Mouse (Mus musculus) embryonic facial prominence, embryonic 11.5 days (tissue): ENCODE data around the gene Prmt1. TPM values are rescaled to one million over a fixed set of nuclear protein-coding genes. Genes with fewer than 3 reads are reported as not detected.

Experiments used
- ATAC-seq: fragments of 200-750 bp; cut with Nextera tagmentation; replicated peaks from 2 replicates; pipeline ENCODE4 v1.8.0; 2017; ENCODE audit warnings: low read depth; ENCODE audit not compliant: insufficient number of reproducible peaks, low FRiP score, low TSS enrichment
- DNase-seq: peaks from one replicate; pipeline ENCODE4 v3.0.0-alpha.2; 2015; ENCODE audit warnings: low spot score
- H3K27ac ChIP-seq: fragments of 300-500 bp; sonication (generic); replicated peaks from 2 replicates; pipeline ENCODE4 v1.5.1; 2014; ENCODE audit warnings: mild to moderate bottlenecking, low read depth, low read length, control low read depth
- H3K27me3 ChIP-seq: fragments of 300-500 bp; sonication (generic); 2 replicates; pipeline ENCODE4 v1.6.1; 2014; ENCODE audit warnings: mild to moderate bottlenecking, low read length, moderate library complexity, mixed read lengths; ENCODE audit not compliant: control insufficient read depth, insufficient read depth
- H3K36me3 ChIP-seq: fragments of 300-500 bp; sonication (generic); replicated peaks from 2 replicates; pipeline ENCODE4 v1.6.1; 2014; ENCODE audit warnings: low read depth, mild to moderate bottlenecking, low read length, moderate library complexity, mixed read lengths; ENCODE audit not compliant: control insufficient read depth, insufficient read depth
- H3K4me1 ChIP-seq: fragments of 300-500 bp; sonication (generic); 2 replicates; pipeline ENCODE4 v1.6.1; 2014; ENCODE audit warnings: low read length, mixed read lengths; ENCODE audit not compliant: control insufficient read depth, insufficient read depth
- H3K4me2 ChIP-seq: fragments of 300-500 bp; sonication (generic); 2 replicates; pipeline ENCODE4 v1.6.1; 2014; ENCODE audit warnings: low read depth, mild to moderate bottlenecking, control low read depth, low read length, moderate library complexity
- H3K4me3 ChIP-seq: fragments of 300-500 bp; sonication (generic); 2 replicates; pipeline ENCODE4 v1.5.1; 2014; ENCODE audit warnings: low read depth, low read length, control low read depth
- H3K9ac ChIP-seq: fragments of 300-500 bp; sonication (generic); replicated peaks from 2 replicates; pipeline ENCODE4 v1.6.1; 2014; ENCODE audit warnings: mild to moderate bottlenecking, control low read depth, low read length
- H3K9me3 ChIP-seq: fragments of 300-500 bp; sonication (generic); replicated peaks from 2 replicates; pipeline ENCODE4 v1.6.1; 2016; ENCODE audit warnings: mild to moderate bottlenecking, low read length, inconsistent platforms, mixed read lengths; ENCODE audit not compliant: control insufficient read depth
- WGBS: fragments of 180-500 bp; shearing (Covaris S2); extraction: QIAGEN DNeasy Blood & Tissue Kit; methylation state at CpG from one replicate; pipeline ENCODE4 v1.1.7; 2014; 5-methylcytosine and 5-hydroxymethylcytosine counted together
- polyA plus RNA-seq: library from polyadenylated mRNA; unstranded; fragments of >200 nt; fragmentation: Nextera tagmentation; extraction: Ambion mirVana; gene quantifications from 2 replicates; pipeline ENCODE4 v1.2.1, GENCODE M21; 2014

Prmt1 gene
- polyA plus RNA-seq, 1 experiment from 2014 or later: 293 TPM

- WGBS: 60% methylated on average over 7 of the region's 7 CpGs
- ATAC-seq (no peak), DNase-seq (peak; percentile 64)
- Histone ChIP-seq H3K9ac (no peak overlapping the region), H3K36me3 (no peaks in the 10 kb centered on the region), H3K9me3 (no peaks in the 10 kb centered on the region), H3K27me3 (no peaks in the 10 kb centered on the region), H3K4me3 (no peak overlapping the region), H3K4me2 (no peak overlapping the region), H3K27ac (no peak overlapping the region), H3K4me1 (no peaks in the 10 kb centered on the region)
Observed at GRCm38 (mm10) chr7:44958208-44958607, 28.2 kb downstream of the Prmt1 start.

GRCm38 (mm10) chr7:44957183-44957835 is 29.1 kb downstream of the Prmt1 start:
- WGBS: 69% methylated on average over 20 of the region's 20 CpGs
- H3K9me3 ChIP-seq: no peaks in the 10 kb centered on the region
- no peaks in the 10 kb centered on the region for H3K27me3 ChIP-seq
- H3K4me3 ChIP-seq: no peak overlapping the region
- ATAC-seq (no peak), DNase-seq (no peak)
- no peak overlapping the region for H3K4me2 ChIP-seq
- no peak overlapping the region for H3K9ac ChIP-seq
- no peaks in the 10 kb centered on the region for H3K4me1 ChIP-seq
- no peaks in the 10 kb centered on the region for H3K36me3 ChIP-seq
- H3K27ac ChIP-seq: no peak overlapping the region

- Histone ChIP-seq H3K4me1 (peaks cover 6% of the 10 kb centered on the region; the same call in 1 of the 2 replicates), H3K4me3 (no peak overlapping the region), H3K4me2 (no peak overlapping the region), H3K9me3 (no peaks in the 10 kb centered on the region), H3K36me3 (no peaks in the 10 kb centered on the region), H3K27me3 (peaks cover 5% of the 10 kb centered on the region), H3K27ac (no peak overlapping the region), H3K9ac (no peak overlapping the region)
- DNase-seq (no peak), ATAC-seq (no peak)
- WGBS: 48% methylated on average over 6 of the region's 6 CpGs
Observed at GRCm38 (mm10) chr7:44956266-44956665, 30.1 kb downstream of the Prmt1 start.

GRCm38 (mm10) chr7:44955628-44956027 is 30.7 kb downstream of the Prmt1 start:
- Histone ChIP-seq H3K4me3 (no peak overlapping the region), H3K9me3 (no peaks in the 10 kb centered on the region), H3K27ac (no peak overlapping the region), H3K36me3 (no peaks in the 10 kb centered on the region), H3K4me2 (no peak overlapping the region), H3K9ac (no peak overlapping the region), H3K4me1 (peaks cover 6% of the 10 kb centered on the region; the same call in 1 of the 2 replicates), H3K27me3 (peaks cover 8% of the 10 kb centered on the region)
- ATAC-seq: no peak
- DNase-seq: peak; percentile 56
- 53% methylated on average over 5 of the region's 5 CpGs for WGBS

GRCm38 (mm10) chr7:44954091-44954885 is 32.1 kb downstream of the Prmt1 start:
- peaks cover 15% of the 10 kb centered on the region for H3K27me3 ChIP-seq

GRCm38 (mm10) chr7:44953561-44953960 is 32.8 kb downstream of the Prmt1 start:
- H3K27ac ChIP-seq: no peak overlapping the region

More at GRCm38 (mm10) chr7:44954091-44954885, 32.1 kb downstream of the Prmt1 start:
- no peak overlapping the region for H3K4me3 ChIP-seq
- H3K4me2 ChIP-seq: no peak overlapping the region
- no peaks in the 10 kb centered on the region for H3K9me3 ChIP-seq
- no peak for DNase-seq
- ATAC-seq: no peak
- H3K9ac ChIP-seq: no peak overlapping the region
- H3K4me1 ChIP-seq: peaks cover 6% of the 10 kb centered on the region; the same call in 1 of the 2 replicates
- H3K36me3 ChIP-seq: no peaks in the 10 kb centered on the region
- 81% methylated on average over 12 of the region's 12 CpGs for WGBS
- no peak overlapping the region for H3K27ac ChIP-seq

GRCm38 (mm10) chr7:44952611-44953306 is 33.6 kb downstream of the Prmt1 start:
- ATAC-seq: peak; percentile 83
- no peaks in the 10 kb centered on the region for H3K9me3 ChIP-seq
- peaks cover 15% of the 10 kb centered on the region for H3K27me3 ChIP-seq
- H3K4me1 ChIP-seq: peaks cover 6% of the 10 kb centered on the region; the same call in 1 of the 2 replicates
- peak overlapping the region; percentile 60 for H3K9ac ChIP-seq
- H3K4me3 ChIP-seq: peak overlapping the region; percentile 44
- H3K36me3 ChIP-seq: no peaks in the 10 kb centered on the region
- DNase-seq: peak; percentile 95
- WGBS: 6% methylated on average over 24 of the region's 24 CpGs
- H3K27ac ChIP-seq: no peak overlapping the region
- peak overlapping the region; percentile 79 for H3K4me2 ChIP-seq

More at GRCm38 (mm10) chr7:44953561-44953960, 32.8 kb downstream of the Prmt1 start:
- Histone ChIP-seq H3K9ac (no peak overlapping the region), H3K36me3 (no peaks in the 10 kb centered on the region), H3K4me3 (no peak overlapping the region), H3K4me1 (peaks cover 6% of the 10 kb centered on the region; the same call in 1 of the 2 replicates), H3K27me3 (peaks cover 15% of the 10 kb centered on the region), H3K4me2 (no peak overlapping the region), H3K9me3 (no peaks in the 10 kb centered on the region)
- ATAC-seq (no peak), DNase-seq (no peak)
- WGBS: 51% methylated on average over 14 of the region's 14 CpGs
